In genomic region chr14:25768261-25768893, GRCm38 (mm10) we compare ENCODE assay signal across 8 mouse cellular contexts. TPM values are rescaled to one million over a fixed set of nuclear protein-coding genes. Genes with fewer than 3 reads are reported as not detected.
DNase-seq lines count a peak whose midpoint lies in the region; ATAC-seq and TF ChIP-seq lines count a peak whose summit lies in the region.

No protein-coding gene starts in this region.

- H3K27ac ChIP-seq in forebrain, embryonic 12.5 days, result peak overlapping the region; percentile 65
- H3K27ac ChIP-seq in limb, embryonic 14.5 days (replicated peaks; ENCODE audit: low read depth, low read length), result peak overlapping the region; percentile 86
- peak overlapping the region; percentile 71 for H3K27ac ChIP-seq in midbrain, postnatal 0 days (ENCODE audit: low read depth, low read length)

- no peak for TF ChIP-seq POLR2A in limb, embryonic 14.5 days (IDR thresholded peaks at IDR 0.05; ENCODE audit: borderline replicate concordance, extremely low read depth, insufficient read depth, insufficient read length)

- H3K9me3 ChIP-seq in forebrain, embryonic 12.5 days, result no peaks in the 10 kb centered on the region
- H3K9me3 ChIP-seq in limb, embryonic 14.5 days (ENCODE audit: control insufficient read depth, low read length), result no peaks in the 10 kb centered on the region
- no peaks in the 10 kb centered on the region for H3K9me3 ChIP-seq in midbrain, postnatal 0 days (ENCODE audit: low read length)

- TF ChIP-seq CTCF in midbrain, postnatal 0 days (IDR thresholded peaks at IDR 0.05), result no peak

- peak overlapping the region; percentile 71 for H3K9ac ChIP-seq in forebrain, embryonic 12.5 days
- H3K9ac ChIP-seq in limb, embryonic 14.5 days (ENCODE audit: low read depth, low read length, severe bottlenecking), result peak overlapping the region; percentile 79
- H3K9ac ChIP-seq in midbrain, postnatal 0 days (replicated peaks; ENCODE audit: low read length, poor library complexity, severe bottlenecking), result peak overlapping the region; percentile 66

- ATAC-seq in activated CD4-positive, CD25-positive, alpha-beta regulatory T cell, adult 4 months, result peak; percentile 41
- peak; percentile 55 for ATAC-seq in forebrain, embryonic 12.5 days (ENCODE audit: low FRiP score)
- peak; percentile 13; the same call in 1 of the 2 replicates for ATAC-seq in limb, embryonic 14.5 days (ENCODE audit: low FRiP score, low read depth)
- ATAC-seq in midbrain, postnatal 0 days (ENCODE audit: low FRiP score), result peak; percentile 31

- peak overlapping the region; percentile 97 for H3K4me2 ChIP-seq in forebrain, embryonic 12.5 days
- H3K4me2 ChIP-seq in limb, embryonic 14.5 days (replicated peaks; ENCODE audit: low read depth, low read length, severe bottlenecking), result peak overlapping the region; percentile 80
- peak overlapping the region; percentile 98 for H3K4me2 ChIP-seq in midbrain, postnatal 0 days (ENCODE audit: low read depth, low read length, poor library complexity, severe bottlenecking)

- peaks cover 53% of the 10 kb centered on the region for H3K4me1 ChIP-seq in forebrain, embryonic 12.5 days
- peaks cover 40% of the 10 kb centered on the region for H3K4me1 ChIP-seq in limb, embryonic 14.5 days (ENCODE audit: control insufficient read depth, insufficient read depth, low read length)
- H3K4me1 ChIP-seq in midbrain, postnatal 0 days (ENCODE audit: insufficient read depth, low read length), result no peaks in the 10 kb centered on the region

- under 1% methylated on average over 42 of the region's 50 CpGs for WGBS in forebrain, embryonic 12.5 days
- 1% methylated on average over 45 of the region's 50 CpGs for WGBS in limb, embryonic 14.5 days
- WGBS in midbrain, postnatal 0 days, result 1% methylated on average over 47 of the region's 50 CpGs

- H3K4me3 ChIP-seq in forebrain, embryonic 12.5 days (replicated peaks), result peak overlapping the region; percentile 64
- peak overlapping the region; percentile 82 for H3K4me3 ChIP-seq in limb, embryonic 14.5 days (replicated peaks; ENCODE audit: low read length)
- peak overlapping the region; percentile 64 for H3K4me3 ChIP-seq in midbrain, postnatal 0 days (ENCODE audit: low read depth, low read length)

- H3K27me3 ChIP-seq in forebrain, embryonic 12.5 days, result peaks cover 18% of the 10 kb centered on the region
- no peaks in the 10 kb centered on the region for H3K27me3 ChIP-seq in limb, embryonic 14.5 days (ENCODE audit: control insufficient read depth, insufficient read depth, low read length)
- H3K27me3 ChIP-seq in midbrain, postnatal 0 days (ENCODE audit: insufficient read depth, low read length), result peaks cover 14% of the 10 kb centered on the region

- DNase-seq in kidney, adult 18-20 months, result peak; percentile 43
- DNase-seq in kidney, adult 11 months, result no peak
- peak; percentile 70 for DNase-seq in heart, postnatal 4 days
- no peak for DNase-seq in limb, embryonic 14.5 days (ENCODE audit: low spot score)
- DNase-seq in midbrain, postnatal 0 days (ENCODE audit: low spot score), result no peak
- peak; percentile 69 to 71 for DNase-seq in thymus, postnatal 36 days

- H3K36me3 ChIP-seq in forebrain, embryonic 12.5 days (replicated peaks), result no peaks in the 10 kb centered on the region
- peaks cover 12% of the 10 kb centered on the region; the same call in 1 of the 2 replicates for H3K36me3 ChIP-seq in limb, embryonic 14.5 days (ENCODE audit: control insufficient read depth, insufficient read depth, low read length)
- no peaks in the 10 kb centered on the region for H3K36me3 ChIP-seq in midbrain, postnatal 0 days (ENCODE audit: insufficient read depth, low read length)

RNA-seq across cellular contexts. Expression of gene Zcchc24, which starts 0.5 kb away (rescaled TPM):
- under 1 TPM; 0.37 to 0.54 TPM for polyA plus RNA-seq in activated CD4-positive, CD25-positive, alpha-beta regulatory T cell, adult 4 months (2017; shearing (Covaris generic))
- 12.3 and 14.2 TPM in 2 replicates for polyA plus RNA-seq in forebrain, embryonic 12.5 days (2016; fragmentation: Nextera tagmentation; extraction: Ambion mirVana)
- total RNA-seq in heart, postnatal 4 days (2021), result 10 to 100 TPM; 48.6 to 52.2 TPM
- polyA plus RNA-seq in limb, embryonic 14.5 days (2012; rRNA removed), result 52.7 and 58.0 TPM in 2 replicates
- polyA plus RNA-seq in limb, embryonic 14.5 days (2014; fragmentation: Nextera tagmentation; extraction: Ambion mirVana), result 45.1 and 49.3 TPM in 2 replicates
- 28.3 and 34.3 TPM in 2 replicates for total RNA-seq in midbrain, postnatal 0 days (2014; rRNA removed)
- polyA plus RNA-seq in midbrain, postnatal 0 days (2015; fragmentation: Nextera tagmentation; extraction: Ambion mirVana), result 13.9 and 15.3 TPM in 2 replicates

Comparison
In these comparisons a context has a peak if more than half of its experiments do, and no peak if none do; other contexts are left out.
1. DNase-seq: peak in kidney, adult 18-20 months (single experiment), heart, postnatal 4 days (single experiment) and thymus, postnatal 36 days (2 of 2); none in kidney, adult 11 months (single experiment), limb, embryonic 14.5 days (single experiment) and midbrain, postnatal 0 days (single experiment).
2. Peak in every context shown above with its lines, with median percentiles within 50 percentile points of each other: ATAC-seq, H3K27ac ChIP-seq, H3K4me2 ChIP-seq, H3K4me3 ChIP-seq and H3K9ac ChIP-seq.